Mouse (Mus musculus) adrenal gland, postnatal 36 days (tissue): ENCODE results near the gene Llgl2. TPM values are rescaled to one million over a fixed set of nuclear protein-coding genes. Genes with fewer than 3 reads are reported as not detected.

Source experiments
- DNase-seq, 2 experiments: peaks; one replicate each; pipeline ENCODE4 v3.0.0; 2021; ENCODE audit warnings: mixed read lengths in 1 of 2
- total RNA-seq, 2 experiments: library from RNA; stranded (reverse); gene quantifications; 2 replicates each; pipeline ENCODE4 v1.2.3; 2021

The Llgl2 gene
- total RNA-seq, 2 experiments from 2014 or later, result 4.9 to 10.9 TPM

DNA sequence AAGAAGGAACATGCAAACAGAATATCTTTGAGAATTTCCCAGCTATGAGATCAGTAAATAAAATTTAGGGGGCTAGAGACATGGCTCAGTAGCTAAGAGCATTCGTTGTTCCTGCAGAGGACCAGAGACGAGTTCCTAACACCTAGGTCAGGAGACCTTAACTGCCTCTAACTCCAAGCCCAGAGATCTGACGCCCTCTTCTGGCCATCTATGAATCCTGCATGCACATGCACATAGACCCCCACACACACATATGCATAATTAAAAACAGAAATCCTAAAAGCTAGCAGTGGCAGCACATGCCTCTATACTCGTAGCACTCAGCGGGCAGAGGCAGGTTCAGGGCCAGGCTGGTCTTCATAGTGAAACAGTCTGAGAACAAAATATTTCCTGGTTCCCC is 52.6 kb downstream of the Llgl2 start:
- DNase-seq, result no peak

DNA sequence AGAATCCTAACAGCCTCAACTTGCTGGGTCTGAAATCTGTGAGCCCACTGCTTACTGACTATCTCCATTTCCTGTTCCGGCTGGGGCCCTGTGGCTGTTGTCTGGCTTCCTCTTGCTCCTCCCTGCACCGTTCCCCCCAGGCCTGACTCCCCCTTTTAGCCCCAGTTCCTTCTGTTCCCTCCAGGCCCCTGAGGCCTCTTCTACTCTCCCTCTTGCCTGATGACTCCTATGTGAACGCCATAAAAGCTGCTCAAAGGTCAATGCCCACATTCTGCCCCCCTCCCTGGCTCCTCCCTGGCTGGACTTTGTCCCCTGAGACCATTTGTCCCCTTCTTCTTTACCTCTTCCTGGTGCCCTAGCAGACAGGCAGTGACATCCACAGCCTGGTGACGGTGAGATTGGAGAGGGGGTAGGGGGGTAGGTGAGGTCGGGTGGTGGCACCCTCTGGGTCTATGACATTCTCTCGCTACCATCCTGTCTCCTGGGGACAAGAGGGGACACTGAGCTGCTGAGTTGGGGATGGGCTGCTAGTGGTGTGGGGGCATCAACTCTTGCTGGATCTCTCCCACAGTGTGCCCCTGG is 53.4 kb downstream of the Llgl2 start:
- no peak for DNase-seq

DNA sequence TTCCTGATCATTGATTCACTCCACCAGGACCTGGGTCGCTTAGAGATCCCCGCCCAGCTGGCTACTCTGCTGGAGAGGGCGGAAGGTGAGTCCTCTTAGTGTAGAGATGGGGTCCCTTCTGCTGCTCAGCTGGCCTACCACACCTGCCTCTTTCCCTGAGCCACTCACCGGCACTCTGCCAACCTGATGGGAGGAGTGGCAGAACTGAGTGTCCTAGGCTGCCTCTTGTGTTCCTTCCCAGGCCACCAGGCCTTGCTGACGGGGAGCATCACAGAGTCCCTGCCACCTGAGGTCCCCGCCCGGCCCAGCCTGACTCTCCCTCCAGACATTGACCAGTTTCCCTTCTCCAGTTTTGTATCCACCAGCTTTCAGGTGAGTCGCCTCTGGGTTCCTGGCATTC is 54.2 kb downstream of the Llgl2 start:
- no peak for DNase-seq

DNA sequence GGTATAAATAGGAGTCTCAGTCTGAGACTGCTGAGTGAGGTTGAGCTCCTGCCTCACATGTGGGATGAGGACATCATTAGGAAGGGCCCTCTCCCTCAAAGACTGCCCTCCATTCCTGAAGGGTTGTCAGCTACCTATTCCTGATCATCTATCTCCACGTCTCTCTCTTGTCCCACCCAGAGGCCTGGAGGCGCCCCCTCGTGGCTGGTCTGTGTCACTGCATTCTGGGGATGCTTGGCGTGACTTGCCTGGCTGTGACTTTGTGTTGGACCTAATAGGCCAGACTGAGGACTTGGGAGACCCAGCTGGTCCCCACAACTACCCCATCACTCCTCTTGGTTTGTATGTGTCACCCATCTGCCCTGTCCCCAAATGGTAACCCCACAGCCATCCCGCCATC is 57.2 kb downstream of the Llgl2 start:
- DNase-seq, result peak; percentile 60 to 69

DNA sequence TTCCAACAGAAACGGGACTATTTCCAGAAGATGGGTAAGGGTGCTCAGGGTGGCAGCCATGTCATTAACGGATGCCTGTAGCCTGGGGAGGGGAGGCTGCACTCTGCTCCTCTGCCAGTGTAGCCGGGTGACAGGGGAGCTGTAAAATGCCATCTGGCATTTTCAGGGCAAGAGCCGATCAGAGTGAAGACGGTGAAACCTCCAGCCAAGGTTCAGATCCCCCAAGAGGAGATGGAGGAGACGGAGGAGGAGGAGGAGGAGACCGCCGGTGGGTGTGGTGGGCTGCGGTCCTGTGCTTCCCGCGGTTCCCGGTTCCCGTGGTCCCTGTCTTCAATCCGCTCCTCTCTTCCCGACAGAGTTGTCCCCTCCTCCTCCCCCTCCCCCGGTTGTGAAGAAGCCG is 59.4 kb downstream of the Llgl2 start:
- DNase-seq, result no peak

DNA sequence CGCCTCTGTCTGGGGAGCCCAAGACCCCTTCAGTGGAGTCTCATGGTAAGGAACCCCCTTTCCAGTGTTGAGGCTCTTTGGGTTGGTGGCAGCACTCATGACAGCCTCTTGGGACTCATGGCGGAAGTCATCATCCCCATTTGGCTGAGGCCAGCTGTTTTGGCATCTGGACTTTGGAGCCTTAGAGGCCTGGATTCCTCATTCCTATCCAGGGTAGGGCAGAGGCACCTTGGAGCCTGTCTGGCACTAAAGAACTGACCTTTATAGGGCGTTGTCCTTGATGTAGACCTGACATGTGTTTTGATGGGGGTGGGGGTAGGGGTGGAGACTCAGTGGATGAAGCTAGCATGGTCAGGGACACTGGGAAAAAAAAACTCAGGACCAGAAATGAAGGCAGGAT is 60.5 kb downstream of the Llgl2 start:
- DNase-seq, result no peak

DNA sequence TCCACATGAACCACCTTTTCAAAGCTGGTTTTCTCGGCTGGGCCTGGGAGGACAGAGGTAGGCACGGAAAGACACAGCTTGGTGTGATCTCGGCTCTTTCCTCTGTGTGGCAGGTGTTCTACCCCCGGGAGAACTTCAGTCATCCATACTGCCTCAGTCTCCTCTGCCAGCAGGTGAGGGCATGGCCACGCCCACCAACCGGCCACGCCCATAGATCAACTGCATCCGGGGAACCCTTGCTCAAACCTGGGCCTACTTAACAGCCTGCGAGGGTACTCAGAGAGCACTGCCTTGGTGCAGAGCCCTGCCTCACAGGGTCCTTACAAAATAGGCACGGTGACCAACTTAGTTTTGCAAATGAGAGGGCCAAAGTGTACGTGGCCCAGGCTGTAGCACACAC is 61.4 kb downstream of the Llgl2 start:
- DNase-seq, result no peak

DNA sequence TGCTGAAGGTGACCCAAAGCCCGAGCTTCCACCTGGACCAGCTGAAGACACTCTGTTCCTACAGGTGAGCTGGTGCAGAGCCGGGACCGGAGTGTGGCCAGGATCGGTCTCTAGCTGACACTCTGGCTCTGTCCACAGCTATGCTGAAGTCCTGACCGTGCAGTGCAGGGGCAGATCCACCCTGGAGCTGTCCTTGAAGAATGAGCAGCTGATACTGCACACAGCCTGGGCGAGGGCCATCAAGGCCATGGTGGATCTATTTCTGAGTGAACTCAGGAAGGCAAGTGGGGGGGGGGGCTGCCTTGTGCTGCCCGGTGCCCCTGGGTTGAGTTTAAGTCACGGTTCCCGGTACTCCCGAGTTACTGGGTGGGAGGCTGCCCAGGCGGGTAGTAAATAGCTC is 62.6 kb downstream of the Llgl2 start:
- peak; percentile 45 to 49 for DNase-seq

DNA sequence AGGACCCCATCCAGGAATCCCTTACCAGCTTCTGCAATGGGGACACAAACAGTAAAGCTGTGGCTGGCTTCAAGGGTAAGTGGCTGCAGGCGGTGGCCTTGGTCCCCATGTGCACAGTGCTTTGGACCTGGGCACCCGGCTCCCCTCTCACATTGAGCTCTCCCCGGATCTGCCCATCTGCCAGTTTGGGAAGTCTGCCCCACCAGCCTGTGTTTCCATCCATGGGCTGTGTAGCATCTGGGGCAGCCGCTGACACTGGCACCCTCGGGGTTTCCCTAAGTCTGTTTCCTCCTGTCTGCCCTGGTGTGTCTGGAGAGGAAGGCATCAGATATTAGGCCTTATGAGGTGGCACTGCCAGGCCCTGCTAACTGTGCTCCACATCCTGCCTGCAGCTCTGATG is 64.2 kb downstream of the Llgl2 start:
- DNase-seq, result no peak

DNA sequence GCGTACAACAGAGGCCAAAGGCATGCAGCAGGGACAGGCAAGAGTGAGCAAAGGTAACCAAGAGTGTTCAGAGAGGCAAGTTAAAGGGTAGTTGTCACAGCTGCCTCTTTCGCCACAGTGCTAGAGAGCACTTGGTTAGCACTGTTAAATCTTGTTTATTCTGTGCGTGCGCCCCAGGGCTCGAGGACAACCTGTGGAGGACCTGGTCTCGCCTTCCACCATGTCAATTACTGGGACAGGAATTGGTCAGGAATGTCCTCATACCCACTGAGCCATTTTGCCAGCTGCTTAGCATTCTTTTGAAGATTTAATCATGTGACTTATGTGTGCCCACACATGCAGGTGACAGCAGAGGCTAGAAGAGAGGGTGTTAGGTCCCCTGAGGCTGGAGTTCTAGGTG is 65.3 kb downstream of the Llgl2 start:
- DNase-seq, result no peak

DNA sequence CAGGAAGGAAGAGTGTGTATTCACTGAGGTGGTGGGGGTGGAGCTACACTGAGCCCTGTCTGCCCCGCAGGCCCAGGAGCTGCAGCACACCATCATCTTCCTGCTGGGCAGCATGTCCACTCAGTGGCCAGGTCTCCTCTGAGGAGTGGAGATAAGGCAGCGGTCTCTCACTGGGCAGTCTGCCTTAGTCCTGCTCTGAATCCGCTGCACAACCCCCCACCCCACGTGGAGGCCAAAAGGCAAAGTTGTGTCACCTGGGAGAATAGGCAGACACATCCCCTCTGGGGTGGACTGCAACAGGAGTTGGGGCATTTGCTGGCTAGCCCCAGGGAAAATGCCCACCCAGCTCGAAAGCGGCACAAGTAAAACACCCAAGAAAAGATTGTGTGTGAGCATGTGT is 68.4 kb downstream of the Llgl2 start:
- DNase-seq, result no peak

DNA sequence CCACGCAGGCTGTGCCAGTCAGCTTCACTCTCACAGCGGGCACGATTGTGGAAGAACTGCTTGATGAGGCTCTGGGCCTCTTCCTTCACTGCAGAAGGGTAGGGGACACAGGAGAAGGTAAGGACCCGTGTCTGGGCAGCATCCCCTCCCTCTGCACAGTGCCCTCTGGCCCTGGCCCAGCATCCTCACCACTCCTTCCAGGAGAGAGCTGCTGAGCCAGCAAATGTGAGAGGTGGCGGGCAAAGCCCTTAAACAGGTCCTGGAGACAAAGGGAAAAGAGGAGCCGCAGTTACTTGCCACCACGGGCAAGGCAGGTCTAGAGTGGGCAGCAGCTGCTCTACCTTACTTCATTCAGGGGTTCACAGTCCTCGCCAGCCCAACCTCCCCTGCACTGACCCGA is 69.2 kb downstream of the Llgl2 start:
- no peak for DNase-seq

DNA sequence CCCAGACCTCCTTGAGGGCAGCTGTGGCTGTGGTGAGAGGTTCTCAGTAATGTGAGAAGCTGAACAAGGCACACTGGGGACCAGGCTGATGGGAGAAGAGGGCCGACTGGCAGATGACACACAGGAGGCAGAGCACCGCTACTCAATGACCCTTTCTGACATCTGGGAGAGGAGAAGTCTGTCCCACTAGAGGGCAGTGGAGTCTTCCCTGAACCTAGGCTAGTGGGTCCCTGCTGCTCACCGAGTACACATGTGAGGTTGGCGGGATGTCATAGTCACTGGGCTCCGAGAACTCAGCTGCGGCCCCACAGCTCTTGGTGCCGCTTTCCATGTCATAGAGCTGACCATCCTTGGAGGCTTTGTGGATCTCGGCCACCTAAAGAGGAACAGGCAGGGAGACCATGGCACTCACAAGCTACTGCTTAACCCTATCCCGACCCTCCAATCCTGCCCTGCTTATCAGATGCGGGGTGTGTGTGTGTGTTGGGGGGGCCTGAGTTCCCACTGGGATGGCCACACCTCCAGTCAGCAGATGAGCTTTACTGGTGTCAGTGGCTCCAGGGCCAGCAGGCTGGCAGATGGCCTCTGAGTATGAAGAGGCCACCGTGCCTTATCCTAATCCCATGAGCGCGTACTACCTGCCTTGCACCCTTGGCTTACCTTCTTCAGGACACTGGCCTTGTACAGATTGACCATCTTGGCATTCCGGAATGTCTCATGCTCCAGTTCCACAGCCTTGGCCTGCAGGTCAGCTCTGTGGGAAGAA is 71.1 kb downstream of the Llgl2 start:
- DNase-seq, result no peak

DNA sequence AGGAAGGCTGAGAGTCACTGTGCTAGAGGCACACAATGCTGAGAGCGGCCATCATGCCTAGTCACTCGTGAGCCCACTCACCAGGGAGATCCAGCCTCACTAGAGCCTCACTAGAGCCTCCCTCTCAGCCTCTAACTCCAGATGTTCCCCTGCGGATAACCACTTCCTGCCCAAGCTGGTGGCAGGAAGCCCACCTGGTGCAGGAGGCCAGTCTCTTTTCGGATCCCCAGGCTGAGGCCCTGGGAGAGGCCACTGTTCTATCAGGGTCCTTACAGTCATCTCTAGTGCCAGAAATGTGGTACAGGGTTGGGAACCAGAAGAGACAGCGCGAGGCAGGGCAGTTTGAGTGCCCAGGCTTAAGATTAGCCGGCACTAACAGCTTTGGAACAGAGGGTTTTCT is 74.6 kb downstream of the Llgl2 start:
- DNase-seq, result no peak

DNA sequence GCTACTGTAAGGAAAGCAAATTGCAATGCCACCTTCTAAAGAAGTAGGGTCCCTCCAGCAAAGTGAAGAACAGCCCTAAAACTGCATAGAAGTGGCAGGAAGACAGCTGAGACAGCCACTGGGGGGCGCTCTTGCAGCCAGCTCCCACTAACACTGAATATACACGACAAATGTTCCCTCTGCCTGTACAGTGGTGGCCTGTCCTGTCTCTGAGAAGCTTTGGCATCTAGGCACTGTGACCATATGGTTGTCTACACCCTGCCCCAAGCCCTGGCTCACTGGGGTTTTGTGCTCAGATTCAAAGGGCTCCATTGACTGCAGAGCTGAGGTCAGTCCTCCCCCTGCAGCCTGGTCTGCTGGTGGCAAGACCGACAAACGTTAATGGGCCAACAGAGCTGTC is 75.0 kb downstream of the Llgl2 start:
- peak; percentile 38 to 63 for DNase-seq

DNA sequence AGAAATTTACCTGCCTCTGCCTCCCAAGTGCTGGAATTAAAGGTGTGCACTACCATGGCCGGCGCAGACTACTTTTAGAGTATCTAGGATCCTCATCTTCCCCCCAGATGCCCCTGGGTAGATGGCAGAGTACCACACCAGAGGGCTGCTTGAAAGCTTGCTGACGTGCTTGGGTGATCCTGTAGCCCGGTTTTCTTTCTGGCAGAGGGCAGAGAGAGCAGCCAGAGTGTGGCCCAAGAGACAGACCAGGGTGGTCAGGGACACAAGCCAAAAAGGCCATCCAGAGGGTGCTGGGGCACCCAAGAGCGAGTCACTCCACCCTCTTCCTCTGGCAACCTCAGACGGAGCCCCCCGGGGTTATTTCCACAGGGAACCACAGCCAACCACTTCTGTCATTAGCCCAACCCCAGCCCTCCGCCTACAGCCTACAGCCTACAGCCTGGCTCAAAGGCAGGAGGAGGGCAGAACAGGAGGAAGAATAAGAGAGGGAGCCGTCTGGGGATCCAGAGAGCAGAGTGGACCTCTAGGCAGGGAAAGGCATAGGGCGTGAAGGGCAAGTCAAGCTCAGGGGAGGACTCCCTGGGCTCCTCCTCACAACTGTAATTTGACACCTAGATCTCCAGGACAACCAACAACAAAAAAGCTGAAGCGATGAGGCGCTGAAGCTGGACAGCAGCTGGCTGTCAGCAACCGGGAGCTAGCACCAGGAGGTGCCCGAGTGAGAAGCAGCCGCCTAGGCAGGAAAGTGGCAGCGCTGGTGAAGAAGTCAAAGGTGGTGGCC is 75.8 kb downstream of the Llgl2 start, which contains the start of gene Smim5:
Smim5 (plus strand) TSS at position 481 of the 781 bp plus-strand sequence.
- DNase-seq, result peak in 1 of 2 experiments; percentile 42

DNA sequence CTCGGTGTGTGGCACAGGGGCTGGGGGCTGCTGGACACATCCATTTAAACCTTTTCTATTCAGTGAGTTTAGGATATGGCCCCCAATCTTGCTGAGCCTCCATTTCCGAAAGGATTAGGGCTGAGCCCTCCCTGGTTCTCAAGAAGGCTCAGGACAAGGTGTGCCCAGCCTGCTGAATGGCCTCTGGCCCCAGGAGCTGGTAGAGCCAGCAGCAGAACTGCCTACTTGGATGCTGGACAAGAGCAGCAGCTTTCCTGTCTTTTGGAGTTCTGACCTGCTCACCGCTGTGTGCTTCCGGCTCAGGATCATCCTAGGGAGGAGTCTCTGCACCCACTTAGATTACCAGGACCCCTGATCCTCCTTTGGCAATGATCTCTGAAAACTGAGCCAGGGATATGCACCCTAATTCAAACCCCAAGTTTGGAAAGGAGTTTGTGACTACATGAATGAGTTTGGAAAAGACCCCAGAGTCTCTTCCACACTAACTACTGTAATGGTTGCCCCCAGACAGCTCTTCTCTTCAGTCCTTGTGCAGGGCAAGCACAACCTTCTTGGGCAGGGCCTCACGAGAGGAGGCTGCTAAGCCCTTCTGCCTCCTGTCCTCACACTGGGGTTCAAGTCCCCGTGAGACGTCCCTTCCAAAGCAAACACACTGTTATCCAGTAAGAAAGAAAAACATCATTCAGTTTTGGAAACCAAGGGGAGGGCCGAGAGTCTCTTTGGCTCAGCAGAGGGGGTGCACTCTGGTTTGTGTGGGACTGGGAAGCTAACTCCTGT is 76.9 kb downstream of the Llgl2 start:
- DNase-seq, result no peak

DNA sequence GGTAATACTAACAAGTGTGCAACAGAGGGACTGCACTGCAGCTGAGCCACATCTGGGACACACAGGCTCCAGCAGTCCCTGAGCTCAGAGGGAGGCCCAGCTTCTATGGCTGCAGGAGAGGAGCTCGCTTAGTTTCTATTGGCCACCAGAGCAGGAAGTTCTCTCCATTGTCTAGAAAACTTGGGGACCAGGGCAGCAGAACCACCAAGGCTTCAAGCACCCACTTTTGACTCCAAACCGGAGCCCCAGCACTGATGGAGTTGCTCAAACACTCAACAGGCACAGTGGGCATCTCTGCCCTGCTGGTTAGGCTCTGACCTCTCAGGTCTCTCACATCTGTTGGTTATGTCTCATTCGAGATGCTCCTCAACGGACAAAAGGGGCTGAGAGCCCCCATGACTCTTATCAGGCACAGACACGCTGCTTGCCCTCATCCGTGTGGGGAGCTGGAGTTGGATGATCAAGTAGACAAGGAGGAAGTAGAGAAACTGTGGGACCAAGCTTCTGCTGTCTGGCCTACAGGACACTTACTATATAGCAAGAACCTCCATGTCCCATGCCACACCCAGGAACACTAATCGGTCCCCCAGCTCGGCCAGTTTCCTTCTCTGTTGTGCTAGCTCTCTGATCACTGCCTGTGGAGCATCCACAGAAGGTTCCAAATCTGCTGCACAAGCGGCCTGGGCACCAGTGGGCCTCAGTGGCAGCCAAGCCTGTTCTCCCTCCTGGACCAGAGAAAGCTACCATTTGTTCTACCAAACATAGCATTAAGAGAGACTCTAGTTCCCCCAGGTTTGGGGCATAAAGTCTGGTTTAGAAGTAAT is 77.7 kb downstream of the Llgl2 start:
- DNase-seq, result no peak

DNA sequence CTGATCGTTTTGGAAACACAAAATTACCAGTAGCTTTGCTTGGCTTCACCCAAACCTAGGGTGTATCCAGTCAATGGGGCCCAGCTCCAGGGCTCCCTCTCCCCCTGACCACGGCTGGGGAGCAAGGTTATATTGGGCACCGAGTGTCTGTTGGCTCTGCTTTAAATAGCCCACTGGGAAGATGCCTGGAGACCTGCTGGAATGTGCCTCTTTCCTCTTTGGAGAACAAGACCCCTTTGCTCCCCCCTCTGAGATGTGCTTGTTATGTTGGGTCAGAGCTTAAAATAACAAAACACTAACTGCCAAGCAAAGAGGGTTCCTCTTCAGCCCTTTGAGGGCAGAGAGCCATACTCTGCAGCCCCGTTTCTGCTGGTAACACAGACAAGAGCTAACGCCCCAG is 78.3 kb downstream of the Llgl2 start:
- DNase-seq, result no peak

DNA sequence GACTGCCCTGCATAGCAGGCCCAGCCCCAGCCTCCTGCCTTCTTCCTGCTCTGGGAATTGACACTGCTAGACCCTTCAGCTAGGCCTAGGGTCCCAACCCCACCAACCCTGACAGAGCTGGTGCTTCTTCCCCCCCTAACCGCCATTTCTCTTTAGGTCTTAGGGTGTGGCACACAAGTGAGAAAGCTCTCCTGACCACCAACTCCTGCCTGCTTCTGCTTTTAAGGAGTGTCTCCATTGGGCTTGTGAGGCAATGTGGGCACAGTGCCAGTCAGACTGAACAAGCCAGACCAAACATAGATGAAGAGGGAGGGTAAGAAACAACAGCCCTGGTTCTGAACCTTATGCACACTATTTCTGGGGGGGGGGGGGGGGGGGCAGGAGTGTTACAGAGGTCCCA is 79.0 kb downstream of the Llgl2 start:
- DNase-seq, result peak in 1 of 2 experiments; percentile 40

DNA sequence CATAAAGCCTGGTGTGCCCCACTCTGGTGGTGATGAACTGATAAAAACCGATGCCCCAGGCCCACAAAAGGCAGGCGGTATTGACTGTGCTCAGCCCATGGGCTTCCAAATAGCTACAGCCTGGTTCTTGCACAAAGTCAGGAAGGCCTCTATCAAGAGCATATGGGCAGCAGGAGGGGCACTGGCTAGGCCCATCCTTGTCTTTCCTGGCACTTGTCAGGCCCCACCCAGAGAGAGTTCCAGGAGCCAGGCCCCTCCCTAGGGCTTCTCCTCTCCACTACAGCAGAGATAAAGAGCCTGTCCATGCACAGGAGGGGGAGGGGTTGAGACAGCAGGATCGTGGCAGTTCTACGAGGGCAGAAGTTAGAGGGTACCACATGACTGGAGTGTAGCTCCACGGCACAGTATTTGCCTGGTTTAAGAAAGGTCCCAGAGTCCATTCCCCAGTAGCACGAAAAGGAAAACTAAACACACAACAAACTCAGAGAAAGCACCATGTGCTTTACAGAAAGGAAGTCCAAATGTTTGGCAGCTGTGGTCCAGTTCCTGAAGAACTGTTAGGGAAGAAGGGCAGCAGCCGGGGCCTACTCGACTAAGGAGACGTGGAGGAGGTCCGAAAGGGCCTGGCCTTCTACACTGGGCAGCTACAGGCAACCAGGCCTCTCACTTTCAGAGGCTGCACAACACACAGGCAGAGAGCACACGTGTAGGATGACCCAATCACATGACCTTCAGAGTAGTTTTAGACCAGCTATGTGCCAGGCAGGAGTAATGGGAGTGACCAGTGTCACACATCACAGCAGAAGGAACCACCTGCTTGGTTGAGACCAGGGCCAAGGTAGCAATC is 79.8 kb downstream of the Llgl2 start:
- no peak for DNase-seq
